Mouse (Mus musculus) MEL (cell line): ENCODE results near the gene 2410004B18Rik. TPM values are rescaled to one million over a fixed set of nuclear protein-coding genes. Genes with fewer than 3 reads are reported as not detected.

Source experiments
- DNase-seq: peaks from one replicate; pipeline ENCODE4 v3.0.0; 2011; ENCODE audit warnings: low read depth, low spot score
- H3K27ac ChIP-seq: 2 replicates; pipeline ENCODE4 v1.5.1; 2012; ENCODE audit warnings: low read depth, mild to moderate bottlenecking, control low read depth, low read length, moderate library complexity; ENCODE audit not compliant: control insufficient read depth
- H3K27me3 ChIP-seq, 2 experiments: fragments of 150-350 bp in 1 of 2; sonication (generic) in 1 of 2; 2 replicates each; pipeline ENCODE4 v1.6.1; 2012; ENCODE audit warnings: low read length in 2 of 2, mild to moderate bottlenecking in 2 of 2, improper control_type of control experiment in 1 of 2, moderate library complexity in 1 of 2; ENCODE audit not compliant: insufficient read depth in 2 of 2, control insufficient read depth in 1 of 2
- H3K36me3 ChIP-seq, 2 experiments: 2 replicates each; pipeline ENCODE4 v1.6.1; 2012 to 2014; ENCODE audit warnings: low read length in 2 of 2, improper control_type of control experiment in 1 of 2, inconsistent platforms in 1 of 2, mild to moderate bottlenecking in 1 of 2; ENCODE audit not compliant: insufficient read depth in 2 of 2, control insufficient read depth in 1 of 2
- H3K4me1 ChIP-seq, 2 experiments: fragments of 150-350 bp in 1 of 2; sonication (generic) in 1 of 2; 2 replicates each; pipeline ENCODE4 v1.6.1; 2012; ENCODE audit warnings: low read length in 2 of 2, improper control_type of control experiment in 1 of 2, mild to moderate bottlenecking in 1 of 2; ENCODE audit not compliant: insufficient read depth in 2 of 2, control insufficient read depth in 1 of 2
- H3K4me3 ChIP-seq, 2 experiments: fragments of 150-350 bp in 1 of 2; sonication (generic) in 1 of 2; 2 replicates each; pipeline ENCODE4 v1.5.1; 2012; ENCODE audit warnings: low read depth in 2 of 2, low read length in 2 of 2, mild to moderate bottlenecking in 2 of 2, moderate library complexity in 2 of 2, control low read depth in 1 of 2, improper control_type of control experiment in 1 of 2; ENCODE audit not compliant: control insufficient read depth in 1 of 2, insufficient read depth in 1 of 2
- H3K79me2 ChIP-seq: 2 replicates; pipeline ENCODE4 v1.6.1; 2012; ENCODE audit warnings: mild to moderate bottlenecking, low read length, moderate library complexity; ENCODE audit not compliant: control insufficient read depth, poor library complexity, insufficient read depth
- H3K9ac ChIP-seq: 2 replicates; pipeline ENCODE4 v1.6.1; 2012; ENCODE audit warnings: low read depth, mild to moderate bottlenecking, control low read depth, low read length, moderate library complexity; ENCODE audit not compliant: control insufficient read depth, poor library complexity, severe bottlenecking
- H3K9me3 ChIP-seq: fragments of 150-350 bp; sonication (generic); replicated peaks from 2 replicates; pipeline ENCODE4 v1.6.1; 2012; ENCODE audit warnings: mild to moderate bottlenecking, low read length, improper control_type of control experiment, moderate library complexity; ENCODE audit not compliant: insufficient read depth
- CHD1 ChIP-seq: IDR thresholded peaks from 2 replicates; pipeline ENCODE4 v1.6.1; 2012; ENCODE audit warnings: low read depth, mild to moderate bottlenecking, inconsistent platforms, low read length, improper control_type of control experiment
- E2F4 ChIP-seq: IDR thresholded peaks from 2 replicates; pipeline ENCODE4 v1.6.1; 2011; ENCODE audit warnings: low read depth, low read length, improper control_type of control experiment, borderline replicate concordance
- EP300 ChIP-seq, 2 experiments: IDR thresholded peaks; 2 replicates each; pipeline ENCODE4 v1.6.1; 2011; ENCODE audit warnings: improper control_type of control experiment in 2 of 2, low read length in 2 of 2, low read depth in 1 of 2, mild to moderate bottlenecking in 1 of 2
- GABPA ChIP-seq: IDR thresholded peaks from 2 replicates; pipeline ENCODE4 v1.6.1; 2012; ENCODE audit warnings: low read depth, mild to moderate bottlenecking, inconsistent platforms, low read length, improper control_type of control experiment, moderate library complexity
- GATA1 ChIP-seq: IDR thresholded peaks from 2 replicates; pipeline ENCODE4 v1.6.1; 2011; ENCODE audit warnings: low read depth, low read length, improper control_type of control experiment
- HCFC1 ChIP-seq: IDR thresholded peaks from 2 replicates; pipeline ENCODE4 v1.6.1; 2012; ENCODE audit warnings: low read depth, mild to moderate bottlenecking, inconsistent platforms, low read length, improper control_type of control experiment, moderate library complexity
- KAT2A ChIP-seq: conservative IDR thresholded peaks from 2 replicates; pipeline ENCODE4 v1.6.1; 2012; ENCODE audit warnings: low read depth, low read length, improper control_type of control experiment, inconsistent platforms
- MYC ChIP-seq: IDR thresholded peaks from 2 replicates; pipeline ENCODE4 v1.6.1; 2011; ENCODE audit warnings: low read depth, mild to moderate bottlenecking, low read length, improper control_type of control experiment, moderate library complexity
- NRF1 ChIP-seq: IDR thresholded peaks from 2 replicates; pipeline ENCODE4 v1.6.1; 2014; ENCODE audit warnings: low read depth, mild to moderate bottlenecking, inconsistent platforms, low read length, improper control_type of control experiment, moderate library complexity; ENCODE audit not compliant: poor library complexity, insufficient read depth, severe bottlenecking
- POLR2A ChIP-seq, 2 experiments: IDR thresholded peaks; 2 replicates each; pipeline ENCODE4 v1.6.1; 2011 to 2012; ENCODE audit warnings: low read length in 2 of 2, mild to moderate bottlenecking in 2 of 2, control low read depth in 1 of 2, improper control_type of control experiment in 1 of 2, low read depth in 1 of 2, moderate library complexity in 1 of 2; ENCODE audit not compliant: control insufficient read depth in 1 of 2, insufficient read depth in 1 of 2, poor library complexity in 1 of 2
- POLR2AphosphoS5 ChIP-seq: IDR thresholded peaks from 2 replicates; pipeline ENCODE4 v1.6.1; 2012; ENCODE audit warnings: low read depth, borderline replicate concordance, mild to moderate bottlenecking, inconsistent platforms, low read length, moderate library complexity, mixed read lengths
- RAD21 ChIP-seq: IDR thresholded peaks from 2 replicates; pipeline ENCODE4 v1.6.1; 2011; ENCODE audit warnings: mild to moderate bottlenecking, low read depth, low read length, improper control_type of control experiment
- RCOR1 ChIP-seq: IDR thresholded peaks from 2 replicates; pipeline ENCODE4 v1.6.1; 2012; ENCODE audit warnings: low read depth, mild to moderate bottlenecking, inconsistent platforms, low read length, improper control_type of control experiment
- SIN3A ChIP-seq: IDR thresholded peaks from 2 replicates; pipeline ENCODE4 v1.6.1; 2012; ENCODE audit warnings: low read length, improper control_type of control experiment, inconsistent platforms
- TCF12 ChIP-seq: IDR thresholded peaks from 2 replicates; pipeline ENCODE4 v1.6.1; 2014; ENCODE audit warnings: low read depth, mild to moderate bottlenecking, inconsistent platforms, low read length, improper control_type of control experiment, moderate library complexity
- UBTF ChIP-seq: IDR thresholded peaks from 2 replicates; pipeline ENCODE4 v1.6.1; 2012; ENCODE audit warnings: low read depth, mild to moderate bottlenecking, inconsistent platforms, low read length, improper control_type of control experiment, moderate library complexity, borderline replicate concordance; ENCODE audit not compliant: insufficient read depth
- USF2 ChIP-seq, 2 experiments: IDR thresholded peaks; 2 replicates each; pipeline ENCODE4 v1.6.1; 2011 to 2012; ENCODE audit warnings: improper control_type of control experiment in 2 of 2, low read length in 2 of 2, borderline replicate concordance in 1 of 2, inconsistent platforms in 1 of 2, low read depth in 1 of 2, mild to moderate bottlenecking in 1 of 2; ENCODE audit not compliant: insufficient read depth in 1 of 2
- ZC3H11A ChIP-seq: IDR thresholded peaks from 2 replicates; pipeline ENCODE4 v1.6.1; 2012; ENCODE audit warnings: low read depth, mild to moderate bottlenecking, inconsistent platforms, low read length, improper control_type of control experiment
- ZKSCAN1 ChIP-seq: IDR thresholded peaks from 2 replicates; pipeline ENCODE4 v1.6.1; 2012; ENCODE audit warnings: low read depth, mild to moderate bottlenecking, inconsistent platforms, low read length, improper control_type of control experiment, moderate library complexity
- polyA plus RNA-seq, 2 experiments: library from polyadenylated mRNA; stranded (reverse) in 1 of 2; unstranded in 1 of 2; fragments of >175 nt in 1 of 2; fragments of >200 nt in 1 of 2; gene quantifications; 2 replicates each; pipeline versions ENCODE4 v1.2.1 to v1.2.4; 2012; ENCODE audit warnings: low replicate concordance in 2 of 2, low read depth in 1 of 2; ENCODE audit not compliant: insufficient read length in 2 of 2, insufficient read depth in 1 of 2, missing spikeins in 1 of 2
- total RNA-seq: library from RNA; depleted of rRNA; stranded (reverse); fragments of 300-350 nt; gene quantifications from 2 replicates; pipeline ENCODE4 v1.2.3, GENCODE M21; 2012

Gene 2410004B18Rik
- total and polyA plus RNA-seq, 3 experiments: 32.3 to 42.3 TPM; not detected in 1

DNA sequence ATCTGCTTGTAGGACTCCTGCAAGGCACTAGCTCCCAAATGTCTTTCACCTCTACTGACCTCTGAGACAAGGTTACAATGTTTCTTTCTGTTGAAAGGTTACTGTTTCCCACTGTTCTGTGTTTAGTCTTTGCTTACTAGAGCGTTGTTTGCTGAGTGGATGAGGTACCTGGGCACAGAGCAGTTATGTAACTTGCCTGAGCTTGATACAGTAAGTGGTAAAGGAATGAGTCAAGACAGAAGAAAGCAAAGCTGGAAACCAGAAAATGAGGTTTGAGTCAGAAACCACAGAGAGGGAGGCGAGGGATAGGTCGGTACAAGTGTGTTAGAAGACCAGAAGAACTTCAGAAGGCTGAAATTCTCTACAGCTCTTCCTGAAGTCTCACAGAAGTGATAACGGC is 21.0 kb upstream of the 2410004B18Rik start:
- Histone ChIP-seq H3K4me1 (no peaks in the 10 kb centered on the region; a peak in 1 of 4 replicates), H3K9me3 (no peaks in the 10 kb centered on the region), H3K36me3 (no peaks in the 10 kb centered on the region; a peak in 1 of 4 replicates), H3K79me2 (no peaks in the 10 kb centered on the region), H3K27ac (no peak overlapping the region), H3K4me3 (no peak overlapping the region), H3K9ac (no peak overlapping the region), H3K27me3 (no peaks in the 10 kb centered on the region)
- no peak for DNase-seq
- no peak for TF ChIP-seq POLR2AphosphoS5
- TF ChIP-seq TCF12: no peak
- no peak for TF ChIP-seq SIN3A
- no peak for TF ChIP-seq ZKSCAN1
- no peak for TF ChIP-seq HCFC1
- TF ChIP-seq ZC3H11A: no peak
- TF ChIP-seq GABPA: no peak
- TF ChIP-seq POLR2A (IDR thresholded peaks at IDR 0.05; ENCODE audit: control insufficient read depth in 1 of 2, insufficient read depth in 1 of 2, low read depth in 1 of 2, low read length in 2 of 2, poor library complexity in 1 of 2): no peak
- no peak for TF ChIP-seq CHD1
- TF ChIP-seq GATA1: no peak
- no peak for TF ChIP-seq KAT2A
- no peak for TF ChIP-seq NRF1
- no peak for TF ChIP-seq MYC
- TF ChIP-seq USF2 (IDR thresholded peaks at IDR 0.05; ENCODE audit: borderline replicate concordance in 1 of 2, insufficient read depth in 1 of 2, low read depth in 1 of 2, low read length in 2 of 2): no peak
- TF ChIP-seq E2F4: no peak
- TF ChIP-seq RAD21: no peak
- TF ChIP-seq RCOR1: no peak
- no peak for TF ChIP-seq UBTF
- no peak for TF ChIP-seq EP300 (IDR thresholded peaks at IDR 0.05; ENCODE audit: low read depth in 1 of 2, low read length in 2 of 2)
